Mouse (Mus musculus): Measurements from ENCODE around the gene Mlkl. TPM values are rescaled to one million over a fixed set of nuclear protein-coding genes. Genes with fewer than 3 reads are reported as not detected.

Mlkl gene
- total RNA-seq, 2 experiments from 2014 or later = 0.34 to 0.46 TPM

Other genes starting within 250 kb of the Mlkl start
- under 1 TPM in 1 of 2 experiments, not detected in 1; 0.14 TPM for gene Clec18a, start 245.8 kb downstream of the Mlkl start, total RNA-seq (2021)
- gene Pdpr, start 243.5 kb downstream of the Mlkl start, total RNA-seq (2021) = 10 to 100 TPM; 31.0 to 32.8 TPM
- 100 to 1,000 TPM; 107 to 114 TPM for gene Glg1, start 79.0 kb downstream of the Mlkl start, total RNA-seq (2021)
- gene Rfwd3, start 38.0 kb downstream of the Mlkl start, total RNA-seq (2021) = 10 to 100 TPM; 18.2 to 18.7 TPM
- 1 to 10 TPM in 1 of 2 experiments, under 1 TPM in 1; 0.62 to 1.1 TPM for gene Fa2h, start 55.6 kb upstream of the Mlkl start, total RNA-seq (2021)
- 10 to 100 TPM; 23.9 to 25.5 TPM for gene Wdr59, start 183.9 kb upstream of the Mlkl start, total RNA-seq (2021)
- gene Znrf1, start 197.9 kb upstream of the Mlkl start, total RNA-seq (2021) = 100 to 1,000 TPM; 191 to 204 TPM

Measured in left cerebral cortex, postnatal 4 days (tissue).